Mouse (Mus musculus) G1E (cell line): ENCODE measurements around the gene Cnot2.

Source experiments
- CTCF ChIP-seq: IDR thresholded peaks from 2 replicates; pipeline ENCODE4 v1.5.1; 2012; ENCODE audit warnings: low read depth, low read length, inconsistent platforms, mixed read lengths
- GATA1 ChIP-seq: IDR thresholded peaks from 2 replicates; pipeline ENCODE4 v1.6.1; 2012; ENCODE audit warnings: borderline replicate concordance, low read length, inconsistent platforms, mixed read lengths
- POLR2AphosphoS5 ChIP-seq: IDR thresholded peaks from 2 replicates; pipeline ENCODE4 v1.6.1; 2012; ENCODE audit warnings: low read depth, low read length, inconsistent platforms; ENCODE audit not compliant: insufficient replicate concordance
- TAL1 ChIP-seq: conservative IDR thresholded peaks from 2 replicates; pipeline ENCODE4 v1.6.1; 2012; ENCODE audit warnings: low read depth, low read length, inconsistent platforms, mixed read lengths

- TF ChIP-seq CTCF = no peak
- TF ChIP-seq TAL1 = no peak
- no peak for TF ChIP-seq POLR2AphosphoS5
- no peak for TF ChIP-seq GATA1
Observed at GRCm38 (mm10) chr10:116557166-116557565, 24.1 kb downstream of the Cnot2 start.
